Mouse (Mus musculus) heart, embryonic 14.5 days (tissue): ENCODE measurements at regions not wholly inside any gene's neighbourhood (a gene's known extent, or its start where the extent isn't known, plus 50 kb on each side); places are given as distances from the start of the nearest gene placed in this dataset.
A peak's percentile ranks its signal among the peaks of the same experiment; 100 is the strongest.

Source experiments
- ATAC-seq: fragments of 200-750 bp; cut with Nextera tagmentation; 2 replicates; pipeline ENCODE4 v1.8.0; 2017; ENCODE audit warnings: low read depth, moderate TSS enrichment; ENCODE audit not compliant: insufficient number of reproducible peaks, insufficient read depth, low FRiP score
- H3K27ac ChIP-seq, 2 experiments: fragments of 200-500 bp in 1 of 2; fragments of 300-500 bp in 1 of 2; sonication (generic) in 1 of 2; replicated peaks in 1 of 2; 2 replicates each; pipeline ENCODE4 v1.5.1; 2012 to 2014; ENCODE audit warnings: low read depth in 2 of 2, low read length in 2 of 2, control low read depth in 1 of 2, mild to moderate bottlenecking in 1 of 2, mixed read lengths in 1 of 2; ENCODE audit not compliant: control insufficient read depth in 1 of 2, insufficient read depth in 1 of 2
- H3K27me3 ChIP-seq: fragments of 300-500 bp; sonication (generic); 2 replicates; pipeline ENCODE4 v1.6.1; 2014; ENCODE audit warnings: mild to moderate bottlenecking, low read length, control low read depth; ENCODE audit not compliant: control insufficient read depth, insufficient read depth
- H3K36me3 ChIP-seq: fragments of 300-500 bp; sonication (generic); 2 replicates; pipeline ENCODE4 v1.6.1; 2014; ENCODE audit warnings: mild to moderate bottlenecking, control low read depth, low read length, mixed read lengths; ENCODE audit not compliant: control insufficient read depth, insufficient read depth
- H3K4me1 ChIP-seq, 2 experiments: fragments of 200-500 bp in 1 of 2; fragments of 300-500 bp in 1 of 2; sonication (generic) in 1 of 2; 2 replicates each; pipeline ENCODE4 v1.6.1; 2012 to 2014; ENCODE audit warnings: low read length in 2 of 2, control low read depth in 1 of 2, mixed read lengths in 1 of 2; ENCODE audit not compliant: control insufficient read depth in 2 of 2, insufficient read depth in 2 of 2
- H3K4me2 ChIP-seq: fragments of 300-500 bp; sonication (generic); 2 replicates; pipeline ENCODE4 v1.6.1; 2014; ENCODE audit warnings: mild to moderate bottlenecking, low read length
- H3K4me3 ChIP-seq, 2 experiments: fragments of 200-500 bp in 1 of 2; fragments of 300-500 bp in 1 of 2; sonication (generic) in 1 of 2; 2 replicates each; pipeline ENCODE4 v1.5.1; 2012 to 2014; ENCODE audit warnings: low read length in 2 of 2, mild to moderate bottlenecking in 2 of 2, control low read depth in 1 of 2, low read depth in 1 of 2, moderate library complexity in 1 of 2; ENCODE audit not compliant: control insufficient read depth in 1 of 2, insufficient read depth in 1 of 2
- H3K9ac ChIP-seq: fragments of 300-500 bp; sonication (generic); 2 replicates; pipeline ENCODE4 v1.6.1; 2014; ENCODE audit warnings: mild to moderate bottlenecking, low read length
- H3K9me3 ChIP-seq: fragments of 300-500 bp; sonication (generic); 2 replicates; pipeline ENCODE4 v1.6.1; 2016; ENCODE audit warnings: low read length, control low read depth; ENCODE audit not compliant: control insufficient read depth
- WGBS: fragments of 180-500 bp; shearing (Covaris S2); extraction: QIAGEN DNeasy Blood & Tissue Kit; methylation state at CpG from one replicate; pipeline ENCODE4 v1.1.7; 2014; 5-methylcytosine and 5-hydroxymethylcytosine counted together

- no peak for ATAC-seq
- peaks cover 26 to 31% of the 10 kb centered on the region in 2 experiments for H3K4me1 ChIP-seq
- H3K4me3 ChIP-seq: no peak overlapping the region
- no peaks in the 10 kb centered on the region for H3K36me3 ChIP-seq
- peak overlapping the region; percentile 60; the same call in 1 of the 2 replicates for H3K9ac ChIP-seq
- H3K27ac ChIP-seq: peak overlapping the region; percentile 94 to 98
- H3K4me2 ChIP-seq: peak overlapping the region; percentile 48
- 45% methylated on average over 2 of the region's 2 CpGs for WGBS
- no peaks in the 10 kb centered on the region for H3K9me3 ChIP-seq
- no peaks in the 10 kb centered on the region for H3K27me3 ChIP-seq
These were observed 81.5 kb downstream of the Vcpkmt start for GRCm38 (mm10) chr12:69501346-69501730.

DNA sequence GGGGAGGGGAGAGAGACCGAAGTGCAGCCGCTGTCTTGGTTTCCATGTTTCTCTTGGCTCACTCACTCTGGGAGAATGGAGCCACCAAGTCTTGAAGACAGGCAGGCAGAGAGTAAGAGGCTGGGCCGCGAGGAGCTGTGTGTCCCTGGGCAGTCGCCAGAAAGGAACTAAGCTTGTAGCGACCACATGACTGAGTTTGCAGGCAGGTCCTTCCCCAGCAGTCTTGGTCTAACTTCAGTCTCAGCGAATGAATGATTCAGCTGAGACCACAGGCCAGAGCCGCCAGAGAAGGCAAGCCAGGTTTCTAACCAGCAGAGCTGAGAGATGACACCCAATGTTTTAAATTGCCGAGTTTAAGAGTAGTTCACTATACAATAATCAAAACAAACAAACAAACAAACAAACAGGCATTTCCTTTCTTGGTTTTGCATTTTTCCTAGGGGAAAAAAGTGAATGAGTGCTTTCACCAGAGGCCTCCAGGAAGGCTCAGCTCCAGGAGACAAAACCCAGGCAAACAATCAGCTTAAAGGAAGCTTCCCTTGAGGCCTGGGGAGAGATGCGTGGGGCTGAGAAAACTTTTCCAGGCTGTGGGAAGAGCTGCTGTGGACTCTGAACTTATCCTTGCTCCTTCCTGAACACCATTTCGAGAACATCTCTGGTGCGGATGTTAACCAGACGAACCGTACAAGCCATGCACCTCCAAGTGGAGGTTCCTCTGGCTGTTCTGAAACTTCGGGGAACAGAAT is 82.1 kb downstream of the Vcpkmt start:
- Histone ChIP-seq H3K27me3 (no peaks in the 10 kb centered on the region), H3K4me2 (peak overlapping the region; percentile 48; the same call in 1 of the 2 replicates), H3K36me3 (no peaks in the 10 kb centered on the region), H3K9me3 (no peaks in the 10 kb centered on the region), H3K4me3 (no peak overlapping the region), H3K4me1 (peaks cover 29 to 34% of the 10 kb centered on the region in 2 experiments), H3K9ac (no peak overlapping the region), H3K27ac (peak overlapping the region; percentile 94 to 98)
- WGBS: 57% methylated on average over 15 of the region's 15 CpGs
- peak; percentile 41; the same call in 1 of the 2 replicates for ATAC-seq

DNA sequence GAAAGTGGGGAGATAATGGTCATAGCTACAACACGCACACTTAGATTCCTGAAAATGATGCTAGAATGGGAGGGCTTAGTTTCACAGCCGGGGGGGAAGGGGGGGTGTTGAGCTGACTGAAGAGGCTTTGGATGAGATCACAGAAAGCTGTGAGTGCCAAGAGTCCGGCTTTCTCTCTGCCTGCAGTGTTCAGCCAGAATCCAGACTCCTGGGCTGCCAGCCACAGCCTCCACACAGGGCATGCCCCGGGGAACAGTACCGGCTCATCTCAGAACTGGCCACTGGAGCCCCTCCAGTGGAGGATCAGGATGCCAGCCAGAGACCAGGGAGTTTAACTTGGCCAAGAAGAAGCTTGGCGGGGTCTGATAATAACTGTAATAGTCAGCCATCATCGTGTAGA is 85.7 kb downstream of the Vcpkmt start:
- Histone ChIP-seq H3K27me3 (no peaks in the 10 kb centered on the region), H3K9ac (peak overlapping the region; percentile 21; the same call in 1 of the 2 replicates), H3K36me3 (no peaks in the 10 kb centered on the region), H3K4me2 (0 out of 2 replicates have a peak overlapping the region, but pooled peaks have one; percentile 13), H3K27ac (peak overlapping the region; percentile 46 to 70), H3K9me3 (no peaks in the 10 kb centered on the region), H3K4me3 (no peak overlapping the region), H3K4me1 (peaks cover 30% of the 10 kb centered on the region in 2 experiments)
- WGBS: 46% methylated on average over 7 of the region's 7 CpGs
- no peak for ATAC-seq

GRCm38 (mm10) chr12:69496341-69496904 is 86.4 kb downstream of the Vcpkmt start:
- 69% methylated on average over 6 of the region's 6 CpGs for WGBS
- H3K4me3 ChIP-seq: no peak overlapping the region
- peak overlapping the region; percentile 13; the same call in 1 of the 2 replicates for H3K4me2 ChIP-seq
- ATAC-seq: no peak
- no peaks in the 10 kb centered on the region for H3K36me3 ChIP-seq
- H3K27me3 ChIP-seq: no peaks in the 10 kb centered on the region
- no peaks in the 10 kb centered on the region for H3K9me3 ChIP-seq
- H3K4me1 ChIP-seq: peaks cover 23 to 25% of the 10 kb centered on the region in 2 experiments
- H3K9ac ChIP-seq: no peak overlapping the region
- 0 out of 4 replicates have a peak overlapping the region, but pooled peaks of 1 of the 2 experiments have one; percentile 33 for H3K27ac ChIP-seq

GRCm38 (mm10) chr12:69495776-69496175 is 87.1 kb downstream of the Vcpkmt start:
- ATAC-seq: no peak
- H3K27me3 ChIP-seq: no peaks in the 10 kb centered on the region
- no peak overlapping the region for H3K4me3 ChIP-seq
- WGBS: 64% methylated on average over 5 of the region's 5 CpGs
- H3K4me1 ChIP-seq: peaks cover 19 to 20% of the 10 kb centered on the region in 2 experiments; a peak in 3 of 4 replicates
- H3K36me3 ChIP-seq: no peaks in the 10 kb centered on the region
- no peak overlapping the region for H3K4me2 ChIP-seq
- no peak overlapping the region for H3K27ac ChIP-seq
- H3K9me3 ChIP-seq: no peaks in the 10 kb centered on the region
- H3K9ac ChIP-seq: no peak overlapping the region

- H3K36me3 ChIP-seq: no peaks in the 10 kb centered on the region
- peak overlapping the region in 1 of 2 experiments; percentile 42; a peak in 2 of 4 replicates for H3K27ac ChIP-seq
- H3K27me3 ChIP-seq: no peaks in the 10 kb centered on the region
- H3K9me3 ChIP-seq: no peaks in the 10 kb centered on the region
- H3K4me1 ChIP-seq: peaks cover 16 to 20% of the 10 kb centered on the region in 2 experiments; a peak in 3 of 4 replicates
- no peak for ATAC-seq
- 22% methylated on average over 8 of the region's 8 CpGs for WGBS
- H3K4me3 ChIP-seq: no peak overlapping the region
- H3K9ac ChIP-seq: no peak overlapping the region
- no peak overlapping the region for H3K4me2 ChIP-seq
These were observed 88.2 kb downstream of the Vcpkmt start for GRCm38 (mm10) chr12:69494648-69495047.

DNA sequence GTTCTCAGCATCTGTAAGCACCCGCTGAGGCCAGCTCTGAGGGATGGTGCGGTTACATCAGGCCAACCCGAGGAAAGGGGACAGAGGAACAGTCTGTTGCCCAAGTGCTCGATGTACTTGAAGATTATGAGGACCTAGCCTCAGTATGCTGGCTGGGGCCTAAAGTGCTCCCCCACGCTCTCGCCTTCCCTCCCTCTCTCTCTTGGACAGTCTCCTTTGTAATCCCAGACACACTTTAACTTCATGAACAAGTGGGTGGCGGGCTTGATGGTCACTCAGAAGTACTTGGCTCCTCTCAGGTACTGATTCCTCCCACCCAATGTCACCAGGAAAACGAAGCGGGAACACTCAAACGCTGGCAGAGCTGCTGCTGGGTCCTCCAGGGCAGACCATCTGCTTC is 93.1 kb downstream of the Vcpkmt start:
- no peak overlapping the region for H3K9ac ChIP-seq
- H3K9me3 ChIP-seq: no peaks in the 10 kb centered on the region
- no peak for ATAC-seq
- H3K4me1 ChIP-seq: peaks cover 7 to 16% of the 10 kb centered on the region in 2 experiments
- H3K27me3 ChIP-seq: no peaks in the 10 kb centered on the region
- H3K27ac ChIP-seq: no peak overlapping the region
- H3K4me2 ChIP-seq: no peak overlapping the region
- 80% methylated on average over 10 of the region's 10 CpGs for WGBS
- no peaks in the 10 kb centered on the region for H3K36me3 ChIP-seq
- H3K4me3 ChIP-seq: no peak overlapping the region
